Mouse (Mus musculus) neural tube, embryonic 11.5 days (tissue): ENCODE data around the gene Pitpnm2. TPM values are rescaled to one million over a fixed set of nuclear protein-coding genes. Genes with fewer than 3 reads are reported as not detected.

Experiments used
- ATAC-seq: fragments of 200-750 bp; cut with Nextera tagmentation; 2 replicates; pipeline ENCODE4 v1.8.0; 2017; ENCODE audit warnings: moderate number of reproducible peaks, mild to moderate bottlenecking, moderate TSS enrichment, moderate library complexity; ENCODE audit not compliant: insufficient read depth, low FRiP score, low TSS enrichment
- DNase-seq: peaks from one replicate; pipeline ENCODE4 v3.0.0-alpha.2; 2015; ENCODE audit warnings: low spot score
- H3K27ac ChIP-seq: fragments of 300-500 bp; sonication (generic); 2 replicates; pipeline ENCODE4 v1.5.1; 2014; ENCODE audit warnings: low read depth, mild to moderate bottlenecking, low read length
- H3K27me3 ChIP-seq: fragments of 300-500 bp; sonication (generic); 2 replicates; pipeline ENCODE4 v1.6.1; 2014; ENCODE audit warnings: mild to moderate bottlenecking, low read length, mixed read lengths; ENCODE audit not compliant: control insufficient read depth, insufficient read depth
- H3K36me3 ChIP-seq: fragments of 300-500 bp; sonication (generic); 2 replicates; pipeline ENCODE4 v1.6.1; 2014; ENCODE audit warnings: mild to moderate bottlenecking, low read length, moderate library complexity, mixed read lengths; ENCODE audit not compliant: control insufficient read depth, insufficient read depth
- H3K4me1 ChIP-seq: fragments of 300-500 bp; sonication (generic); 2 replicates; pipeline ENCODE4 v1.6.1; 2014; ENCODE audit warnings: low read length, mixed read lengths; ENCODE audit not compliant: control insufficient read depth, insufficient read depth
- H3K4me2 ChIP-seq: fragments of 300-500 bp; sonication (generic); 2 replicates; pipeline ENCODE4 v1.6.1; 2014; ENCODE audit warnings: low read depth, mild to moderate bottlenecking, moderate library complexity
- H3K4me3 ChIP-seq: fragments of 300-500 bp; sonication (generic); 2 replicates; pipeline ENCODE4 v1.5.1; 2014; ENCODE audit warnings: low read depth, low read length
- H3K9ac ChIP-seq: fragments of 300-500 bp; sonication (generic); 2 replicates; pipeline ENCODE4 v1.6.1; 2014; ENCODE audit warnings: mild to moderate bottlenecking, low read length
- H3K9me3 ChIP-seq: fragments of 300-500 bp; sonication (generic); 2 replicates; pipeline ENCODE4 v1.6.1; 2016; ENCODE audit warnings: low read length; ENCODE audit not compliant: control insufficient read depth
- WGBS: fragments of 180-500 bp; shearing (Covaris S2); extraction: QIAGEN DNeasy Blood & Tissue Kit; methylation state at CpG from one replicate; pipeline ENCODE4 v1.1.7; 2014; 5-methylcytosine and 5-hydroxymethylcytosine counted together
- polyA plus RNA-seq: library from polyadenylated mRNA; unstranded; fragments of >200 nt; fragmentation: Nextera tagmentation; extraction: Ambion mirVana; gene quantifications from 2 replicates; pipeline ENCODE4 v1.2.1, GENCODE M21; 2014

Gene Pitpnm2
- polyA plus RNA-seq, 1 experiment from 2014 or later: 5.5 TPM

GRCm38 (mm10) chr5:124079880-124080279 is 169.7 kb downstream of the Pitpnm2 start:
- no peaks in the 10 kb centered on the region for H3K9me3 ChIP-seq
- H3K4me3 ChIP-seq: no peak overlapping the region
- 97% methylated on average over 17 of the region's 17 CpGs for WGBS
- no peak overlapping the region for H3K27ac ChIP-seq
- no peak overlapping the region for H3K4me2 ChIP-seq
- no peaks in the 10 kb centered on the region for H3K27me3 ChIP-seq
- H3K36me3 ChIP-seq: no peaks in the 10 kb centered on the region
- no peak overlapping the region for H3K9ac ChIP-seq
- H3K4me1 ChIP-seq: no peaks in the 10 kb centered on the region; the same call in 1 of the 2 replicates
- DNase-seq (no peak), ATAC-seq (no peak)

GRCm38 (mm10) chr5:124078794-124079416 is 170.7 kb downstream of the Pitpnm2 start:
- Histone ChIP-seq H3K9me3 (no peaks in the 10 kb centered on the region), H3K4me2 (no peak overlapping the region), H3K36me3 (no peaks in the 10 kb centered on the region), H3K27me3 (no peaks in the 10 kb centered on the region), H3K4me1 (no peaks in the 10 kb centered on the region; the same call in 1 of the 2 replicates), H3K27ac (no peak overlapping the region), H3K4me3 (no peak overlapping the region), H3K9ac (no peak overlapping the region)
- 59% methylated on average over 9 of the region's 9 CpGs for WGBS
- peak; percentile 33 for DNase-seq
- peak; percentile 27; the same call in 1 of the 2 replicates for ATAC-seq

DNA sequence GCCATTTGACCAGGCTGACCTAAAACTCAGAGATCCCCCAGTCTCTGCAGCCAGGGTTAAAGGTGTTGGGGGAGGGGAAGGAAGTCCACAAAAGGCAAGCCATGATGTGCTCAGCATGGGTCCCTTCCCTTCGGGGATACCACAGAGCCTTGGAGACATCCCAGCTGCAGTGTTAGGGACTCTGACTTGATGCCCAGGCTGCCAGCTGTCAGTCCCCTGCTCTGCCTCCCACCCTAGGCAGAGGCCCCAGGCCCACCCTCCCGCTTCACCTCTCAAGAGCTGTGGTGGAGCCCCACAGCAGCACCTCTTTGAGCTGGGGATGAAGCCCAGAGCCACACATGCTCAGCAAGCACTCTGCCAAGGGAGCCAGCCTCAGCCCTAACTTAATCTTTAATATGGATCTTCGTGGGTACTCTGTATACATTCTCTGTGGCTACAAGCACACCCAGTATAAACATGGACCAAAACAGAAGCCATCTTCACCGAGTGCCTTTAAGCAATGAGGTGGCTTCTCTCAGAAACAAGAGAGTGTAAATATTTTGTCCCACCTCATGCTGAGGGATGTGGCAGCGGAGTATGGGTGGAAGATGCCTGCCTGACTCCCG is 171.6 kb downstream of the Pitpnm2 start:
- H3K27ac ChIP-seq: no peak overlapping the region
- no peaks in the 10 kb centered on the region for H3K36me3 ChIP-seq
- no peak overlapping the region for H3K4me3 ChIP-seq
- no peak overlapping the region for H3K4me2 ChIP-seq
- H3K27me3 ChIP-seq: no peaks in the 10 kb centered on the region
- H3K9ac ChIP-seq: no peak overlapping the region
- no peaks in the 10 kb centered on the region for H3K9me3 ChIP-seq
- H3K4me1 ChIP-seq: no peaks in the 10 kb centered on the region; the same call in 1 of the 2 replicates
- ATAC-seq (no peak), DNase-seq (no peak)
- WGBS: 65% methylated on average over 6 of the region's 6 CpGs

GRCm38 (mm10) chr5:124077241-124077640 is 172.3 kb downstream of the Pitpnm2 start:
- no peak overlapping the region for H3K4me2 ChIP-seq
- no peak overlapping the region for H3K4me3 ChIP-seq
- no peak overlapping the region for H3K27ac ChIP-seq
- H3K36me3 ChIP-seq: no peaks in the 10 kb centered on the region
- H3K9me3 ChIP-seq: no peaks in the 10 kb centered on the region
- no peak overlapping the region for H3K9ac ChIP-seq
- no peak for DNase-seq
- H3K27me3 ChIP-seq: no peaks in the 10 kb centered on the region
- ATAC-seq: no peak
- no peaks in the 10 kb centered on the region; the same call in 1 of the 2 replicates for H3K4me1 ChIP-seq
- 81% methylated on average over 13 of the region's 13 CpGs for WGBS

- WGBS: 54% methylated on average over 9 of the region's 9 CpGs
- Histone ChIP-seq H3K4me2 (no peak overlapping the region), H3K4me1 (no peaks in the 10 kb centered on the region; the same call in 1 of the 2 replicates), H3K27me3 (no peaks in the 10 kb centered on the region), H3K9me3 (no peaks in the 10 kb centered on the region), H3K36me3 (no peaks in the 10 kb centered on the region), H3K4me3 (no peak overlapping the region), H3K27ac (no peak overlapping the region), H3K9ac (no peak overlapping the region)
- ATAC-seq (no peak), DNase-seq (no peak)
Measured at GRCm38 (mm10) chr5:124076559-124076958, 173.0 kb downstream of the Pitpnm2 start.

GRCm38 (mm10) chr5:124075716-124076115 is 173.8 kb downstream of the Pitpnm2 start:
- no peaks in the 10 kb centered on the region for H3K9me3 ChIP-seq
- H3K27me3 ChIP-seq: no peaks in the 10 kb centered on the region
- WGBS: 77% methylated on average over 9 of the region's 9 CpGs
- DNase-seq (no peak), ATAC-seq (no peak)
- H3K27ac ChIP-seq: no peak overlapping the region
- no peak overlapping the region for H3K4me3 ChIP-seq
- no peaks in the 10 kb centered on the region; the same call in 1 of the 2 replicates for H3K4me1 ChIP-seq
- no peaks in the 10 kb centered on the region for H3K36me3 ChIP-seq
- H3K4me2 ChIP-seq: no peak overlapping the region
- H3K9ac ChIP-seq: no peak overlapping the region

DNA sequence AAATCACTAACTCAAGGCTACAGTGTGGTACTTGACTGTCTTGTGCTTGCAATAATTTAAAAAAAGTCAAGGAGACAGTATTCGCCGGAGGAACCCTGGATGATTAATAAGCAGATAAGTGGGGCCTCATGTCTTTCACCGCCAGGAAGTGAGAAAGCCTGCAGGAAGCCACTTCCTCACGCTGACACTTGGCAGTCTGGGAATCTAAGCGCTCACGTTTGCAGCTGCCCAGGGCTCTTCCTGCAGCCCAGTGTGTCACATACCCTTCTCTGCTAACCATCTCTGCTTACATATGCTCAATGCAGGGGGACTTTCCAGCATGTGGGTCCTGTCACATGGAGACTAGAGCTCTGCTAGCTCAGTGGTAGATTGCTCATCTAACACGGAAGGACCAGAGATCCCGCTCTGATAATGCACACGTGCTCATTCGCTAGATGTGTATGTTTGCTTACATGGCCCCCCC is 174.7 kb downstream of the Pitpnm2 start:
- no peak overlapping the region for H3K27ac ChIP-seq
- 57% methylated on average over 10 of the region's 10 CpGs for WGBS
- H3K4me3 ChIP-seq: no peak overlapping the region
- H3K4me2 ChIP-seq: no peak overlapping the region
- no peak for ATAC-seq
- H3K4me1 ChIP-seq: no peaks in the 10 kb centered on the region; the same call in 1 of the 2 replicates
- DNase-seq: no peak
- no peak overlapping the region for H3K9ac ChIP-seq
- no peaks in the 10 kb centered on the region for H3K36me3 ChIP-seq
- no peaks in the 10 kb centered on the region for H3K9me3 ChIP-seq
- no peaks in the 10 kb centered on the region for H3K27me3 ChIP-seq

- Histone ChIP-seq H3K9ac (no peak overlapping the region), H3K27ac (no peak overlapping the region), H3K4me1 (no peaks in the 10 kb centered on the region; the same call in 1 of the 2 replicates), H3K4me3 (no peak overlapping the region), H3K4me2 (no peak overlapping the region), H3K27me3 (no peaks in the 10 kb centered on the region), H3K9me3 (no peaks in the 10 kb centered on the region), H3K36me3 (no peaks in the 10 kb centered on the region)
- DNase-seq: no peak
- 55% methylated on average over 9 of the region's 9 CpGs for WGBS
- ATAC-seq: no peak
Measured at GRCm38 (mm10) chr5:124073682-124074081, 175.9 kb downstream of the Pitpnm2 start.

- no peaks in the 10 kb centered on the region for H3K27me3 ChIP-seq
- ATAC-seq (no peak), DNase-seq (no peak)
- 86% methylated on average over 3 of the region's 3 CpGs for WGBS
- H3K36me3 ChIP-seq: no peaks in the 10 kb centered on the region
- H3K4me1 ChIP-seq: no peaks in the 10 kb centered on the region
- no peak overlapping the region for H3K4me2 ChIP-seq
- H3K27ac ChIP-seq: no peak overlapping the region
- H3K9me3 ChIP-seq: no peaks in the 10 kb centered on the region
- no peak overlapping the region for H3K9ac ChIP-seq
- no peak overlapping the region for H3K4me3 ChIP-seq
Measured at GRCm38 (mm10) chr5:124069657-124070056, 179.9 kb downstream of the Pitpnm2 start.
